Mouse (Mus musculus) cerebellum, adult 2 months (tissue): Measurements from ENCODE around the gene Faf1.

Experiments used
- CTCF ChIP-seq: fragments of 200-500 bp; IDR thresholded peaks from 2 replicates; pipeline ENCODE4 v1.5.1; 2011; ENCODE audit warnings: low read depth, mild to moderate bottlenecking, control low read depth, low read length, moderate library complexity, borderline replicate concordance; ENCODE audit not compliant: insufficient read depth
- POLR2A ChIP-seq: fragments of 200-500 bp; IDR thresholded peaks from 2 replicates; pipeline ENCODE4 v1.6.1; 2011; ENCODE audit warnings: low read length, control low read depth, borderline replicate concordance; ENCODE audit not compliant: insufficient read depth

GRCm38 (mm10) chr4:109670213-109670612 is 6.2 kb upstream of the Faf1 start:
- TF ChIP-seq CTCF (no peak), POLR2A (no peak)
